Mouse (Mus musculus): ENCODE measurements at regions not wholly inside any gene's neighbourhood (a gene's known extent, or its start where the extent isn't known, plus 50 kb on each side); places are given as distances from the start of the nearest gene placed in this dataset.

GRCm38 (mm10) chr2:117802686-117803085, 309.0 kb upstream of the Thbs1 start:
- TF ChIP-seq POLR2A (IDR thresholded peaks at IDR 0.05; ENCODE audit: extremely low read depth, insufficient read depth, low read length) (no peak), CTCF (IDR thresholded peaks at IDR 0.05; ENCODE audit: extremely low read depth, insufficient read depth, low read length) (no peak)
